Mouse (Mus musculus) heart, embryonic 11.5 days (tissue): Measurements from ENCODE around the gene Svop. TPM values are rescaled to one million over a fixed set of nuclear protein-coding genes. Genes with fewer than 3 reads are reported as not detected.
A peak's percentile ranks its signal among the peaks of the same experiment; 100 is the strongest.

Experiments used
- ATAC-seq: fragments of 200-750 bp; cut with Nextera tagmentation; replicated peaks from 2 replicates; pipeline ENCODE4 v1.8.0; 2017; ENCODE audit warnings: moderate library complexity; ENCODE audit not compliant: insufficient number of reproducible peaks, low FRiP score, low TSS enrichment
- H3K27ac ChIP-seq: fragments of 300-500 bp; sonication (generic); 2 replicates; pipeline ENCODE4 v1.5.1; 2014; ENCODE audit warnings: mild to moderate bottlenecking, low read depth, low read length
- H3K27me3 ChIP-seq: fragments of 300-500 bp; sonication (generic); 2 replicates; pipeline ENCODE4 v1.6.1; 2014; ENCODE audit warnings: mild to moderate bottlenecking, low read length, mixed read lengths; ENCODE audit not compliant: control insufficient read depth, insufficient read depth
- H3K36me3 ChIP-seq: fragments of 300-500 bp; sonication (generic); 2 replicates; pipeline ENCODE4 v1.6.1; 2014; ENCODE audit warnings: mild to moderate bottlenecking, low read length, moderate library complexity, mixed read lengths; ENCODE audit not compliant: control insufficient read depth, insufficient read depth
- H3K4me1 ChIP-seq: fragments of 300-500 bp; sonication (generic); 2 replicates; pipeline ENCODE4 v1.6.1; 2014; ENCODE audit warnings: low read length; ENCODE audit not compliant: control insufficient read depth, insufficient read depth
- H3K4me2 ChIP-seq: fragments of 300-500 bp; sonication (generic); 2 replicates; pipeline ENCODE4 v1.6.1; 2014; ENCODE audit warnings: mild to moderate bottlenecking, moderate library complexity
- H3K4me3 ChIP-seq: fragments of 300-500 bp; sonication (generic); 2 replicates; pipeline ENCODE4 v1.5.1; 2014; ENCODE audit warnings: low read depth, low read length
- H3K9ac ChIP-seq: fragments of 300-500 bp; sonication (generic); 2 replicates; pipeline ENCODE4 v1.6.1; 2014; ENCODE audit warnings: mild to moderate bottlenecking, low read depth, low read length, moderate library complexity
- H3K9me3 ChIP-seq: fragments of 300-500 bp; sonication (generic); replicated peaks from 2 replicates; pipeline ENCODE4 v1.6.1; 2016; ENCODE audit warnings: low read length; ENCODE audit not compliant: control insufficient read depth
- WGBS: fragments of 180-500 bp; shearing (Covaris S2); extraction: QIAGEN DNeasy Blood & Tissue Kit; methylation state at CpG from one replicate; pipeline ENCODE4 v1.1.7; 2014; ENCODE audit not compliant: insufficient replicate concordance; 5-methylcytosine and 5-hydroxymethylcytosine counted together
- polyA plus RNA-seq: library from polyadenylated mRNA; unstranded; fragments of >200 nt; fragmentation: Nextera tagmentation; extraction: Ambion mirVana; gene quantifications from 2 replicates; pipeline ENCODE4 v1.2.1, GENCODE M21; 2014

Gene Svop
- polyA plus RNA-seq, 1 experiment from 2014 or later, result not detected

GRCm38 (mm10) chr5:114116586-114116985 is 25.2 kb upstream of the Svop start:
- Histone ChIP-seq H3K9me3 (no peaks in the 10 kb centered on the region), H3K4me3 (no peak overlapping the region), H3K4me2 (no peak overlapping the region), H3K9ac (no peak overlapping the region), H3K4me1 (no peaks in the 10 kb centered on the region), H3K27ac (no peak overlapping the region), H3K36me3 (peaks cover 17% of the 10 kb centered on the region), H3K27me3 (no peaks in the 10 kb centered on the region)
- 84% methylated on average over 7 of the region's 7 CpGs for whole genome bisulfite sequencing
- no peak for ATAC-seq

DNA sequence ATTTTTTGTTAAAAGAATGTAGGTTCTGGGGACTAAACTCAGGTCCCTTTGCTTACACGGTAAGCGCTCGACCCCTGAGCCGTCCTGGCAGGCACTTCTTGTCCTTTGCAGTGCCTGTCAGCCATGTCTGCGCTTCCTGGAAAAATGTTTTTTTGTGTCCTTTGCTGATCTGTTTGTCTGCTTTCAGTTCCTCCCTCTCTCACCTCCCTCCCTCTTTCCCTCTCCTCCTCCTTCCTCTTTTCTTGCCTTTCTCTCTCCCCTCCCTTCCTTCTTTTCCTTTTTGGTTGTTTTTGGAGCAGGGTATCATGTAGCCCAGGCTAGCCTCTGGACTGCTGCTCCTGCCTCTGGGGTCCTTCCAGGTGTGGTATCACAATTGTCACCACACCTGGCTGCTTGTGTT is 23.7 kb upstream of the Svop start:
- 88% methylated on average over 5 of the region's 5 CpGs for WGBS
- Histone ChIP-seq H3K9ac (no peak overlapping the region), H3K4me1 (no peaks in the 10 kb centered on the region), H3K4me2 (no peak overlapping the region), H3K27me3 (no peaks in the 10 kb centered on the region), H3K27ac (no peak overlapping the region), H3K9me3 (no peaks in the 10 kb centered on the region), H3K36me3 (peaks cover 15% of the 10 kb centered on the region), H3K4me3 (no peak overlapping the region)
- ATAC-seq, result no peak

DNA sequence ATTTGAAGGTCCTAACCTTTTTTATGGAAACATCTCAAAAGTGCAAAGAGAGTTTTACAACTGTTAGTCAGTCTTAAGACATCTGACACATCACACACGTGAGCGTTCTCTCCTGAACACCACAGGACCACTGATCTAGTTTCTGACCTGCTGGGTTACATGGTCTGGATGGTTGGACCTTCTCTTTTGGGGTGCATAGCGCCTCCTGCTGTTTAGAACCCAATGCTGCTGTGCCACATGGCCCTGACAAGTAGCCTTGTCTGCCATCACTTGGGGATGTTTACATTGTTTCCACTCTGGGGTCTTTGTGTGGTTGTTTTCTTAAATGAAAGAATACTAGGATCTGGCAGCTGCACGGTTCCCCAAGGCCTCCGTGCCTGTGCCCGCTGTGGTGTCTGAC is 22.0 kb upstream of the Svop start:
- Histone ChIP-seq H3K36me3 (peaks cover 27% of the 10 kb centered on the region), H3K4me3 (no peak overlapping the region), H3K4me2 (no peak overlapping the region), H3K9me3 (no peaks in the 10 kb centered on the region), H3K27ac (no peak overlapping the region), H3K27me3 (no peaks in the 10 kb centered on the region), H3K9ac (no peak overlapping the region), H3K4me1 (no peaks in the 10 kb centered on the region)
- 81% methylated on average over 6 of the region's 6 CpGs for WGBS
- no peak for ATAC-seq

GRCm38 (mm10) chr5:114106391-114106935 is 15.1 kb upstream of the Svop start:
- Histone ChIP-seq H3K4me3 (no peak overlapping the region), H3K36me3 (peaks cover 38% of the 10 kb centered on the region), H3K9ac (no peak overlapping the region), H3K9me3 (no peaks in the 10 kb centered on the region), H3K27me3 (no peaks in the 10 kb centered on the region), H3K4me2 (no peak overlapping the region), H3K27ac (no peak overlapping the region), H3K4me1 (no peaks in the 10 kb centered on the region; the same call in 1 of the 2 replicates)
- WGBS, result 70% methylated on average over 16 of the region's 16 CpGs
- ATAC-seq, result no peak

DNA sequence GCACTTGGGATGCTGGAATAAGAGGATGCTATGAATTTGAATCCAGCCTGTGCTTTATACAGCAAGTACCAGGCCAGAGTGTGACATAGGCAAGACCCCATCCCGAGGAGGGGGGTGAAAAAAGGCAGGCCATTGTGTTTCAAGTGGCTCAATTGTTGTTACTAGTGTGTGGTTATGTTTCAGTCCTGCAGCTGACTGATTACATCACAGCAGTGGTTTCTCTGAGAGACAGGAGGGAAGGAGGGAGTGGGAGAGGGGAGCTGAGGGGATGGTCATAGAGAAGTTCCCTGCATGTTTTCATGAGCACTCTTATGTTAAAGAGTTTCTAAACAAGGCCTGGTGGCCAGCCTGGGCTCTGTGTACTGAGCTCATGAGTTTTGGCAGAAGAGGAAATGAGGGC is 11.4 kb upstream of the Svop start:
- H3K27ac ChIP-seq, result no peak overlapping the region
- 62% methylated on average over 1 of the region's 1 CpGs for WGBS
- no peak for ATAC-seq
- H3K9me3 ChIP-seq, result no peaks in the 10 kb centered on the region
- no peaks in the 10 kb centered on the region for H3K27me3 ChIP-seq
- H3K36me3 ChIP-seq, result peaks cover 13% of the 10 kb centered on the region
- no peak overlapping the region for H3K9ac ChIP-seq
- no peak overlapping the region for H3K4me2 ChIP-seq
- no peak overlapping the region for H3K4me3 ChIP-seq
- H3K4me1 ChIP-seq, result peaks cover 8% of the 10 kb centered on the region

- peaks cover 13% of the 10 kb centered on the region for H3K36me3 ChIP-seq
- H3K4me1 ChIP-seq, result peaks cover 8% of the 10 kb centered on the region
- 82% methylated on average over 4 of the region's 4 CpGs for WGBS
- H3K27ac ChIP-seq, result no peak overlapping the region
- no peak overlapping the region for H3K4me3 ChIP-seq
- H3K9me3 ChIP-seq, result no peaks in the 10 kb centered on the region
- no peak overlapping the region for H3K4me2 ChIP-seq
- H3K27me3 ChIP-seq, result no peaks in the 10 kb centered on the region
- ATAC-seq, result no peak
- no peak overlapping the region for H3K9ac ChIP-seq
Measured at GRCm38 (mm10) chr5:114101873-114102272, 10.5 kb upstream of the Svop start.

GRCm38 (mm10) chr5:114100390-114101099 is 9.2 kb upstream of the Svop start:
- H3K4me1 ChIP-seq, result peaks cover 8% of the 10 kb centered on the region
- H3K36me3 ChIP-seq, result peaks cover 2% of the 10 kb centered on the region; the same call in 1 of the 2 replicates
- no peaks in the 10 kb centered on the region for H3K27me3 ChIP-seq
- WGBS, result 3% methylated on average over 60 of the region's 64 CpGs
- peak overlapping the region; percentile 95 for H3K4me3 ChIP-seq
- H3K9ac ChIP-seq, result peak overlapping the region; percentile 93
- ATAC-seq, result peak; percentile 67
- no peak overlapping the region for H3K27ac ChIP-seq
- H3K4me2 ChIP-seq, result peak overlapping the region; percentile 97
- no peaks in the 10 kb centered on the region for H3K9me3 ChIP-seq

DNA sequence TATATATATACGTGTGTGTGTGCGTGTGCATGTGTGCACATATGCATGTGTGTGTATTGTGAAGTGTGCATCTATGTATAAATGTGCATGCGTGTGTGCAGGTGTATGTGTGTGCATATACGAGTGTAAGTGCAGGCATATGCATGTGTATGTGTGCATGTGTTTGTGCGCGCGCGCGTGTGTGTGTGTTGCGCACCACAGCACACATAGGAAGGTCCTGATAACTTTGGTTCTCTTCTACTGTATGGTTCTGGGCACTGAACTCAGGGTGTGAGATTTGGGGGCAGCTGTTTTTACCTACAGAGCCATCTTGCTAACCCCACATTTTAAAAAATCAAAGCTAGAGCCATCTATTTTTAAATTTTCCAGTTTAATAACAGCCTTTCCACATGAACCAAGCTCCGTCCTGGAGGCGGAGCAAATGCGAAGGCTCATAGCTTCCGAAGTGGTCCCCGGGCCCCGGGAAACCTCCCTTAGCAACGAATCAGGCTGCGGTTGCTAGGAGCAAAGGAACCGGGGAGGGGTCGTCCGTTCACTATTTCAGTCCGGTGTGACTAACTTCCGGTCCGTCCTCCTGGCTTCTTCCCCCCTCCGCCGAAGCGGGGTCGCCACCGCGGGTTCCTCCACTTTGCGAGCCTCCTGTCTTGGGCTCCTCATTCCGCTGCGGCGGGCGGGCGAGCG is 8.5 kb upstream of the Svop start:
- Histone ChIP-seq H3K27ac (no peak overlapping the region), H3K27me3 (no peaks in the 10 kb centered on the region), H3K9me3 (no peaks in the 10 kb centered on the region), H3K4me2 (peak overlapping the region; percentile 97), H3K4me3 (peak overlapping the region; percentile 95), H3K9ac (peak overlapping the region; percentile 93), H3K36me3 (0 out of 2 replicates have a peak, but pooled peaks cover 2% of the 10 kb centered on the region), H3K4me1 (peaks cover 8% of the 10 kb centered on the region)
- peak; percentile 85 for ATAC-seq
- 8% methylated on average over 37 of the region's 37 CpGs for WGBS
